Mouse (Mus musculus) neural tube, embryonic 11.5 days (tissue): ENCODE measurements around the gene Fntb. TPM values are rescaled to one million over a fixed set of nuclear protein-coding genes. Genes with fewer than 3 reads are reported as not detected.
A peak's percentile ranks its signal among the peaks of the same experiment; 100 is the strongest.

Source experiments
- ATAC-seq: fragments of 200-750 bp; cut with Nextera tagmentation; 2 replicates; pipeline ENCODE4 v1.8.0; 2017; ENCODE audit warnings: moderate number of reproducible peaks, mild to moderate bottlenecking, moderate TSS enrichment, moderate library complexity; ENCODE audit not compliant: insufficient read depth, low FRiP score, low TSS enrichment
- DNase-seq: peaks from one replicate; pipeline ENCODE4 v3.0.0-alpha.2; 2015; ENCODE audit warnings: low spot score
- H3K27ac ChIP-seq: fragments of 300-500 bp; sonication (generic); 2 replicates; pipeline ENCODE4 v1.5.1; 2014; ENCODE audit warnings: low read depth, mild to moderate bottlenecking, low read length
- H3K27me3 ChIP-seq: fragments of 300-500 bp; sonication (generic); 2 replicates; pipeline ENCODE4 v1.6.1; 2014; ENCODE audit warnings: mild to moderate bottlenecking, low read length, mixed read lengths; ENCODE audit not compliant: control insufficient read depth, insufficient read depth
- H3K36me3 ChIP-seq: fragments of 300-500 bp; sonication (generic); 2 replicates; pipeline ENCODE4 v1.6.1; 2014; ENCODE audit warnings: mild to moderate bottlenecking, low read length, moderate library complexity, mixed read lengths; ENCODE audit not compliant: control insufficient read depth, insufficient read depth
- H3K4me1 ChIP-seq: fragments of 300-500 bp; sonication (generic); 2 replicates; pipeline ENCODE4 v1.6.1; 2014; ENCODE audit warnings: low read length, mixed read lengths; ENCODE audit not compliant: control insufficient read depth, insufficient read depth
- H3K4me2 ChIP-seq: fragments of 300-500 bp; sonication (generic); 2 replicates; pipeline ENCODE4 v1.6.1; 2014; ENCODE audit warnings: low read depth, mild to moderate bottlenecking, moderate library complexity
- H3K4me3 ChIP-seq: fragments of 300-500 bp; sonication (generic); 2 replicates; pipeline ENCODE4 v1.5.1; 2014; ENCODE audit warnings: low read depth, low read length
- H3K9ac ChIP-seq: fragments of 300-500 bp; sonication (generic); 2 replicates; pipeline ENCODE4 v1.6.1; 2014; ENCODE audit warnings: mild to moderate bottlenecking, low read length
- H3K9me3 ChIP-seq: fragments of 300-500 bp; sonication (generic); 2 replicates; pipeline ENCODE4 v1.6.1; 2016; ENCODE audit warnings: low read length; ENCODE audit not compliant: control insufficient read depth
- WGBS: fragments of 180-500 bp; shearing (Covaris S2); extraction: QIAGEN DNeasy Blood & Tissue Kit; methylation state at CpG from one replicate; pipeline ENCODE4 v1.1.7; 2014; 5-methylcytosine and 5-hydroxymethylcytosine counted together
- polyA plus RNA-seq: library from polyadenylated mRNA; unstranded; fragments of >200 nt; fragmentation: Nextera tagmentation; extraction: Ambion mirVana; gene quantifications from 2 replicates; pipeline ENCODE4 v1.2.1, GENCODE M21; 2014

The Fntb gene
- polyA plus RNA-seq, 1 experiment from 2014 or later: 49.3 TPM

DNA sequence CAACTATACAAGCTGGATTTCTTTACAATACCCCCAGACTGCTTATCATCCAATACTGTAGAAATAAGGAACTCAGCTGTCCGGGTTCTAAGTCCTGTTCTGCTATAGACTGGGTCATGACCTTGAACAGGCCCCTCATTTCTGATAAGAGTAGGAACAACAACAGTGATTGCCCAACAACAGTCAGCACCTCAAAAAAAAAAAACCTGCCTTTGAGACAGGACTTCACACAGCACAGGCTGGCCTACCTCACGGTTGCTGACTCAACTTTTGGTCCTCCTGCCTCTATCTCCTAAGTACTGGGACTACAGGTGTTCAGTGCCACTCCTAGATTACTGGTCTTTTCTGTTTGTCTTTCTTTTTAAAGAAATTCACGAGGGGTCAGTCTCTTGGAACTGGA lies 183.4 kb downstream of the Fntb start:
- ATAC-seq: no peak

DNA sequence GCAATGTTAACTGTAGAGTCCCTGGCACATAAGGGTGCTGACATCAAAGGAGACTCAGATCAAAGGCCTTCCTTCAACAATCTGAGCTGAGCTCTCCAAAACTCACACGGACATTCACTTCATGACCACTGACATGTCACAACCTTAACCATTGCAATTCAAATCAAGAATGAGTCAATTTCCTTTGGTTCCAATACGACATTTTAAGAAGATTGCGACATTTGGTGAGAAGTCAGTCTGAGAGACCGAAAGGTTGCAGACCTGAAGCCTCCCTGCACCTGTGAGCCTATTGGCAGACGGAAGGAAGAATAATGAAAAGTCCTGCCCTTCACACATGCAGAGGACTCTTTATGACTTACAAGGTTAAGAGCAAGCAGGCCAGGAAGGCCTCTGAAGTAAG lies 184.9 kb downstream of the Fntb start:
- no peak for DNase-seq
- Histone ChIP-seq H3K4me1 (no peaks in the 10 kb centered on the region), H3K4me3 (no peak overlapping the region), H3K9me3 (no peaks in the 10 kb centered on the region), H3K27ac (no peak overlapping the region), H3K27me3 (no peaks in the 10 kb centered on the region), H3K9ac (no peak overlapping the region), H3K36me3 (0 out of 2 replicates have a peak, but pooled peaks cover 2% of the 10 kb centered on the region), H3K4me2 (no peak overlapping the region)
- WGBS: 84% methylated on average over 5 of the region's 5 CpGs
- ATAC-seq: no peak

More for the DNA sequence above, 183.4 kb downstream of the Fntb start:
- H3K27ac ChIP-seq: no peak overlapping the region
- no peak overlapping the region for H3K4me2 ChIP-seq
- DNase-seq: no peak
- 0 out of 2 replicates have a peak, but pooled peaks cover 2% of the 10 kb centered on the region for H3K36me3 ChIP-seq
- H3K4me1 ChIP-seq: no peaks in the 10 kb centered on the region
- H3K27me3 ChIP-seq: no peaks in the 10 kb centered on the region
- H3K9ac ChIP-seq: no peak overlapping the region
- no peak overlapping the region for H3K4me3 ChIP-seq
- H3K9me3 ChIP-seq: no peaks in the 10 kb centered on the region
- WGBS: 88% methylated on average over 3 of the region's 3 CpGs

DNA sequence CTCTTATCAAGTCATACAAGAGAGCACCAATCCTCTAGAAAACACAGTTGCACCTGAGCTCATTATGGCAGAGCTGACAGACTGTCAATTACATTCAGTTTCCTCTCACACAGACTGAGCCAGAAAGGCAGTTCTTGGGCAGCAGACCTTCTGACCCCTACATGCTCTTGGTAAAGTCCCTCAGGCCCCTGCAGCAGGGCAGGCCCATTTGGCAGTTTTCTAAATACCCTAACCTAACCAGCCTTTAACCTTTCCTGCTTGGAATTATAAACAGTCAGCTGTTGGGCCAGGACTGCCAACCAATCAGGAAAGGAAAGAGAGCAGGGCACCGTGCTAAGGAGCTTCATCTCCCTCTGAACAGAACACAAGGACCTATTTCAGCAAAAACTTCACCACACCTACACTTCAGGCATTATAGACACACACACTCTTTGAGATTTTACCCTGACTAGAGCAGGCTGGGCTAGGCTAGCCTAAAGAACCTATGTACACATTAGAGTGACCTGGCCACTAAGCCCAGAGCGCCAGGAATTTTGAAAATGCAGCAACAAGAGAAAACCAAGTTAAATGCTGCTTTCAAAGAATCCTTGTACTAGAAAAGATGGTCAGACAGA lies 188.5 kb downstream of the Fntb start:
- no peak overlapping the region for H3K27ac ChIP-seq
- DNase-seq: no peak
- no peak for ATAC-seq
- H3K4me3 ChIP-seq: no peak overlapping the region
- WGBS: 91% methylated on average over 2 of the region's 2 CpGs
- H3K9ac ChIP-seq: no peak overlapping the region
- H3K36me3 ChIP-seq: peaks cover 4% of the 10 kb centered on the region; the same call in 1 of the 2 replicates
- no peaks in the 10 kb centered on the region for H3K4me1 ChIP-seq
- H3K9me3 ChIP-seq: no peaks in the 10 kb centered on the region
- no peak overlapping the region for H3K4me2 ChIP-seq
- H3K27me3 ChIP-seq: no peaks in the 10 kb centered on the region

DNA sequence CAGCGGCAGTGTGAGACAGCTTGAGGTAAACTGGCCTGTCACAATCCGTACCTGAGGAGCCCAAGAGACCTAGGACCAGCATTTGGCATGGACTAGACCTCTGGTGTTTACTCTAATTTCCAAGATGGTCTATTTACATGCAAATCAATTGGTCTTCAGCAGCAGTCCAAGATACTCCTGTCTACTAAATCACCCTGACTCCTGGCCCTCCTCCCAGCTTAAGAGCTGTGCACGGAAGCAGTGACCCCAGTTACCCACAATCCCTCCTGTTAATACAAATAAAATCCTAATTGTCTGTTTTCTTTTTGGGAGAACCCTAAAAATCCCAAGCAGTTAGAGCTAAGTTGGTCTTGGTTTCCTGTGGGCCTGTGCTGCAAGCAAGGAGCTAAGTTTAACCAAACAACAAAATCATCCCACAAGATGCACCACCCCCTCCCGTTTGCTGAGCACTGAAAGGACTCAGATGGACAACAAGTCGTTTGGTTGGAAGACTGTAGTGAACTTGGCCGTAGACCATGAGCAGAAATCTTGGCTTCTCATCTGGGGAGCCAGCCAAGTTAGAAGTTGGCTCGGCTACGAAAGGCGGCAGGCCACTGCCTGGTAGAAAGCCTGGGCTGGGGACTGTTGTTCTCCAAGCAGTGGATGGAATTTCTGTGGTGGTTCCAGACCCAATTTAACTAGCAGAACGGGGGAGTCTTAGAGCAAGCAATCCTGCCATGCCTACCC lies 189.5 kb downstream of the Fntb start:
- Histone ChIP-seq H3K9ac (no peak overlapping the region), H3K9me3 (no peaks in the 10 kb centered on the region), H3K4me1 (no peaks in the 10 kb centered on the region), H3K4me3 (no peak overlapping the region), H3K27me3 (no peaks in the 10 kb centered on the region), H3K36me3 (peaks cover 4% of the 10 kb centered on the region; the same call in 1 of the 2 replicates), H3K27ac (no peak overlapping the region), H3K4me2 (no peak overlapping the region)
- ATAC-seq (no peak), DNase-seq (no peak)
- 84% methylated on average over 10 of the region's 10 CpGs for WGBS

DNA sequence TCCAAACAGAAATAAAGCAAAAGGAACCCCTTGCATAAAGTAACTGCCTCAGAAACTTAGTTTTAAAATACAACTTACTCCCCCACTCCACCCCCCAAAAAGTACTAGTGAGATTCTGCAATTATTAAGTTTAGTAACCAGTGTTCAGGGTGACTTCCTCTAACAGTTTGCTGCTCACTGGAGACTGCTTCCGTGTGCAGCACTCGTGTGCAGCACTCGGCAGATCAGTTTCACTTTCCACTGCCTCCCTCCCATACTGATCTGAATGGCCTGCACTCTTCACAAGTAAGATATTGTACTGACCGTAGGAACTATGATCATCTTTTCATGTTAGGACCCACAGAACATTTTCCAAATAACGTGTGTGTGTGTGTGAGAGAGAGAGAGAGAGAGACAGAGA lies 192.3 kb downstream of the Fntb start:
- H3K4me3 ChIP-seq: no peak overlapping the region
- no peaks in the 10 kb centered on the region for H3K9me3 ChIP-seq
- ATAC-seq (no peak), DNase-seq (no peak)
- H3K9ac ChIP-seq: no peak overlapping the region
- H3K27ac ChIP-seq: no peak overlapping the region
- no peaks in the 10 kb centered on the region for H3K27me3 ChIP-seq
- H3K4me2 ChIP-seq: no peak overlapping the region
- WGBS: 87% methylated on average over 5 of the region's 5 CpGs
- peaks cover 2% of the 10 kb centered on the region; the same call in 1 of the 2 replicates for H3K36me3 ChIP-seq
- peaks cover 6% of the 10 kb centered on the region; the same call in 1 of the 2 replicates for H3K4me1 ChIP-seq

DNA sequence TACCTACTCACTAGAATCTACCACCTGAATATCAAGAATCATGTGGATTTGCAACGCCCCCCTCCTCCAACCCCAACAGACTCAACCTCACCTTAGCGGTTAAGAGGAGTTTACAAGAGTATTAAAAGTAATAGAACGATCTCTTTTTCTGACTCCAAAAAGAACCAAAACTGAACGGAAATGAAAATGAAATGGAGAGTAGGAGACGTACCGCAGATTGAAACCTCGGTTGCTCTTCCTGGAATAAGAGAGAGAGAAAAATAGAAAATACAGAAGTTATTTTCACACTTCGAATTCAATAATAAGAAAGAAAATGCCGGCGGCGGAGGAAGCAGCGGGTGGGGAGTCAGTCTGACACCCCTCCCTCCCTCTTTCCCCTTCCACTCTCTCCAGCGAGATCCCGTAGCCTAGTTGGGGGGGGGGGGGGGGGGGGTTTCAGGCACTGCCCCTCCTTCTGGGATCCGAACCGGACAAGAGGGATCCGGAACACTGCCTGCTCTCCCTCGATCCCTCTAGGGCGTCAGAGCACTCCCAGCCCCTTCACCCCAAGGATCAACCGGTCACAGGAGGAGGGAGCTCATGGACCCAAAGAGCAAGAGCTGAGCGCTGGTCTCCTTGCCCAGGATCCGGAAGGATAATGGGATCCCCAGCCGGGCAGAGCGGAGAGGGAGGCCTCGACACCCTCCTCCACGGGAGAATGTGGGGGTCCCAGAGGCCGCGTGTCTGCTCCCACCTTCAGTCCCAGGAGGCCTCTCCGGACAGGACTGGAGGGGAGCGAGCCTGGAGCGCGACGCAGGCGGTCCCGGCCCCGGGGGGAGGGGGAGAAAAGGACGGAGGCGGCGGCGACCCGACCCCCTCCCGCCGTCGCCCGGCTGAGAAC lies 195.9 kb downstream of the Fntb start:
- H3K27me3 ChIP-seq: no peaks in the 10 kb centered on the region
- H3K4me1 ChIP-seq: peaks cover 10% of the 10 kb centered on the region
- no peaks in the 10 kb centered on the region for H3K9me3 ChIP-seq
- H3K36me3 ChIP-seq: no peaks in the 10 kb centered on the region
- peak; percentile 42 for ATAC-seq
- peak overlapping the region; percentile 72 for H3K4me3 ChIP-seq
- peak; percentile 37 for DNase-seq
- WGBS: 7% methylated on average over 35 of the region's 45 CpGs
- H3K27ac ChIP-seq: no peak overlapping the region
- H3K4me2 ChIP-seq: peak overlapping the region; percentile 87
- peak overlapping the region; percentile 67 for H3K9ac ChIP-seq

DNA sequence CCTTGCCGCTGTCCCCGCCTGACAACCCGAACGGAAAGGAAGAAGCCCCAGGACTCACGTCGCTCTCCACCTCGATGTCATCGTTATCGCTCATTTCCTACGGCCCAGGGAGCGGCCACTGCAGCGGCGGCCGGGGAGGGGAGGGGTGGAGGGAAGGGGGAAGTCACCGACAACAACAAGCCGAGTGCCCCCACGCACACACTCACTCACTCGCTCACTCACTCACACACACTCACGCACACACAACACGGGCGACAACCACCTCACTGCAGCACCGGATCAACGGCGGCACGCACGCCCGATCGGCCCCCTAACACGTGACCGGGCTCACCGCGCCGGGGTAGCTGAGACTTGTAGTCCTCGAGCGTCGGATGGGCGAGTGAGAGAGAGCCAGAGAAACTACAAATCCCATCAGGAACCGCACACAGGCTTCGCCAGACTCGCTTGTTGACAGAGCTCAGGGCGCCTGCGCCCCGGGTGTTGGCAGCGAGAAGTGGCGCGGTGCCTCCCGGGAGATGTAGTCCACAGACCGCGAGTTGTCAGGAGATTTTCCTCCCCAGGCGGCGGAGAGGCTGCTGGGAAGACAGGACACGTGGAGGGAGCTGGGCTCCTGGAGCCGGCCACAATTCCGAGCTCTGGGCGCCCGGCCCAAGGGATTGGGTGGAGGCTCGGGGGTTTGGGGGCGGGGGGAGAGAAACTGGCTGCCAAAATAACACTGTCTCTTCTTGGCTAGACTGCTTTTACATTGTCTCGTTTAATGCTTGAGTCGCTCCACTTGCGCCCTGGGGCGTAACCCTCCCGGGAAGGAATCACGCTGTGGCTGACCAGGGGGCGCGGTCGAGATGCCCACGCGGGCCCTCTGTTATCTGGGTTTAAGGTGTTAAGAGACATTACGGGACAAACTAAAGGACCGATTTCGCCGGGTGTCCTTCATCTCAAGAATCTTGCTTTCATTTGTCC lies 196.8 kb downstream of the Fntb start, which contains the start of gene Max:
Gene Max (minus strand): TSS at position 270 of the 960 bp plus-strand sequence.
- no peaks in the 10 kb centered on the region for H3K27me3 ChIP-seq
- H3K36me3 ChIP-seq: no peaks in the 10 kb centered on the region
- DNase-seq (peak; percentile 98), ATAC-seq (peak; percentile 98)
- H3K4me2 ChIP-seq: peak within 1 kb of the TSS; percentile 87
- no peak within 1 kb of the TSS for H3K27ac ChIP-seq
- no peaks in the 10 kb centered on the region for H3K9me3 ChIP-seq
- peak within 1 kb of the TSS; percentile 67 for H3K9ac ChIP-seq
- H3K4me3 ChIP-seq: peak within 1 kb of the TSS; percentile 72
- peaks cover 10% of the 10 kb centered on the region for H3K4me1 ChIP-seq
- WGBS: under 1% methylated on average over 69 of the region's 73 CpGs

DNA sequence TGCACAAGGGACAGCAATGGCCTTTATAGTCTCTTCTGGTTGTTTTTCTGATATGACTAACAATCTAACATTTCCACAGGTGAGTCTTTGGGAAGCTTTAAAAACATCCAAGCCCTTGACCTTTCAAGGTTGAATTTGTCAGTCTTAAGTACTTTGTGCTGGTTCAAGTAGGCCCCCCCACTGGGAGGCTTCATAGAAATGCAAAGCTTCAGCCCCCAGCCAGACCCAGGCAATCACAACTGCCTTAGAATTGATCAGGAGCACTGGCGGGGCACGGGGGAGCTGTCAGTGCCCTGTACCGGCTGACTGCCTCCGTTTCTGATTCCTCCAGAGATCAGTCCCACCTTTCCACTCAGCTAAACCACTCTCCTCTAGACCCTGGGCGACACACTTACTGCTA lies 199.7 kb downstream of the Fntb start:
- ATAC-seq (no peak), DNase-seq (no peak)
- Histone ChIP-seq H3K36me3 (no peaks in the 10 kb centered on the region), H3K4me2 (no peak overlapping the region), H3K4me3 (no peak overlapping the region), H3K27me3 (no peaks in the 10 kb centered on the region), H3K9me3 (no peaks in the 10 kb centered on the region), H3K27ac (no peak overlapping the region), H3K9ac (no peak overlapping the region), H3K4me1 (peaks cover 10% of the 10 kb centered on the region)
- 18% methylated on average over 5 of the region's 5 CpGs for WGBS
